Mouse (Mus musculus) G1E (cell line): ENCODE results near the gene Fam20b. TPM values are rescaled to one million over a fixed set of nuclear protein-coding genes. Genes with fewer than 3 reads are reported as not detected.
A peak's percentile ranks its signal among the peaks of the same experiment; 100 is the strongest.

Experiments used
- ATAC-seq: 2 replicates; pipeline ENCODE4 v1.8.0; 2016; ENCODE audit warnings: mild to moderate bottlenecking; ENCODE audit not compliant: insufficient number of reproducible peaks, poor library complexity, low FRiP score, severe bottlenecking; ENCODE audit errors: extremely low read depth
- DNase-seq: peaks from one replicate; pipeline ENCODE4 v3.0.0; 2012; ENCODE audit warnings: low spot score
- H3K27me3 ChIP-seq: 2 replicates; pipeline ENCODE4 v1.6.1; 2012; ENCODE audit warnings: mild to moderate bottlenecking, low read length, inconsistent platforms; ENCODE audit not compliant: insufficient read depth
- H3K36me3 ChIP-seq: replicated peaks from 2 replicates; pipeline ENCODE3; 2012; ENCODE audit warnings: mild to moderate bottlenecking, inconsistent platforms
- H3K4me1 ChIP-seq: 2 replicates; pipeline ENCODE4 v1.6.1; 2012; ENCODE audit warnings: low read depth, low read length, inconsistent platforms, mixed read lengths; ENCODE audit not compliant: insufficient read depth
- H3K4me3 ChIP-seq: 2 replicates; pipeline ENCODE4 v1.5.1; 2012; ENCODE audit warnings: low read depth, mild to moderate bottlenecking, inconsistent platforms, low read length, moderate library complexity, mixed read lengths
- H3K9me3 ChIP-seq: replicated peaks from 2 replicates; pipeline ENCODE4 v1.6.1; 2012; ENCODE audit warnings: inconsistent platforms
- CTCF ChIP-seq: IDR thresholded peaks from 2 replicates; pipeline ENCODE4 v1.5.1; 2012; ENCODE audit warnings: low read depth, low read length, inconsistent platforms, mixed read lengths
- GATA1 ChIP-seq: IDR thresholded peaks from 2 replicates; pipeline ENCODE4 v1.6.1; 2012; ENCODE audit warnings: borderline replicate concordance, low read length, inconsistent platforms, mixed read lengths
- GATA2 ChIP-seq: IDR thresholded peaks from 2 replicates; pipeline ENCODE4 v1.6.1; 2012; ENCODE audit warnings: low read depth, low read length, inconsistent platforms, borderline replicate concordance
- POLR2AphosphoS5 ChIP-seq: IDR thresholded peaks from 2 replicates; pipeline ENCODE4 v1.6.1; 2012; ENCODE audit warnings: low read depth, low read length, inconsistent platforms; ENCODE audit not compliant: insufficient replicate concordance
- TAL1 ChIP-seq: conservative IDR thresholded peaks from 2 replicates; pipeline ENCODE4 v1.6.1; 2012; ENCODE audit warnings: low read depth, low read length, inconsistent platforms, mixed read lengths
- polyA plus RNA-seq: library from polyadenylated mRNA; stranded (reverse); fragments of >175 nt; gene quantifications from 2 replicates; pipeline ENCODE4 v1.2.3, GENCODE M21; 2012
- total RNA-seq, 2 experiments: library from RNA; stranded (forward) in 1 of 2; stranded (reverse) in 1 of 2; fragments of 200-1000 nt in 1 of 2; fragments of >200 nt in 1 of 2; fragmentation: Nextera tagmentation in 1 of 2; gene quantifications; 2 replicates each; pipeline ENCODE4 v1.2.3; 2014 to 2017

Fam20b gene
- total and polyA plus RNA-seq, 3 experiments = 11.8 to 93.5 (median 43.3) TPM

- Histone ChIP-seq H3K4me1 (peaks cover 46% of the 10 kb centered on the region), H3K27me3 (no peaks in the 10 kb centered on the region), H3K9me3 (no peaks in the 10 kb centered on the region), H3K4me3 (no peak overlapping the region), H3K36me3 (no peaks in the 10 kb centered on the region)
- ATAC-seq (no peak), DNase-seq (no peak)
- TF ChIP-seq GATA1 = no peak
- no peak for TF ChIP-seq CTCF
- TF ChIP-seq POLR2AphosphoS5 = no peak
- TF ChIP-seq GATA2 = no peak
- no peak for TF ChIP-seq TAL1
These were observed 30.2 kb upstream of the Fam20b start for GRCm38 (mm10) chr1:156749136-156749535.

- no peaks in the 10 kb centered on the region for H3K9me3 ChIP-seq
- no peak overlapping the region for H3K4me3 ChIP-seq
- DNase-seq (no peak), ATAC-seq (no peak)
- TF ChIP-seq TAL1 (no peak), POLR2AphosphoS5 (no peak), CTCF (no peak), GATA1 (no peak), GATA2 (no peak)
- H3K4me1 ChIP-seq = peaks cover 50% of the 10 kb centered on the region
- H3K36me3 ChIP-seq = no peaks in the 10 kb centered on the region
- no peaks in the 10 kb centered on the region for H3K27me3 ChIP-seq
These were observed 29.6 kb upstream of the Fam20b start for GRCm38 (mm10) chr1:156748435-156749005.

- peak; percentile 63 for DNase-seq
- Histone ChIP-seq H3K27me3 (no peaks in the 10 kb centered on the region), H3K4me3 (peak overlapping the region; percentile 22; the same call in 1 of the 2 replicates), H3K9me3 (no peaks in the 10 kb centered on the region), H3K4me1 (peaks cover 45% of the 10 kb centered on the region), H3K36me3 (no peaks in the 10 kb centered on the region)
- ATAC-seq = peak; percentile 99
- TF ChIP-seq TAL1 (peak; percentile 90), GATA2 (no peak), GATA1 (no peak)
These were observed 26.4 kb upstream of the Fam20b start for GRCm38 (mm10) chr1:156745188-156745810.

GRCm38 (mm10) chr1:156741482-156742411 is 22.9 kb upstream of the Fam20b start:
- TF ChIP-seq CTCF (peak; percentile 97), GATA2 (no peak)
- H3K4me1 ChIP-seq = peaks cover 38% of the 10 kb centered on the region
- peaks cover 4% of the 10 kb centered on the region; the same call in 1 of the 2 replicates for H3K27me3 ChIP-seq
- H3K36me3 ChIP-seq = no peaks in the 10 kb centered on the region
- H3K4me3 ChIP-seq = no peak overlapping the region
- ATAC-seq (no peak), DNase-seq (peak; percentile 63)
- H3K9me3 ChIP-seq = no peaks in the 10 kb centered on the region

GRCm38 (mm10) chr1:156735788-156736187 is 16.9 kb upstream of the Fam20b start:
- no peak for TF ChIP-seq POLR2AphosphoS5
- TF ChIP-seq GATA1 = no peak
- no peak for TF ChIP-seq CTCF
- no peak for TF ChIP-seq TAL1
- Histone ChIP-seq H3K4me1 (peaks cover 29% of the 10 kb centered on the region), H3K4me3 (no peak overlapping the region), H3K27me3 (peaks cover 4% of the 10 kb centered on the region; the same call in 1 of the 2 replicates), H3K36me3 (no peaks in the 10 kb centered on the region), H3K9me3 (no peaks in the 10 kb centered on the region)
- ATAC-seq (peak; percentile 82), DNase-seq (no peak)

GRCm38 (mm10) chr1:156734019-156734418 is 15.1 kb upstream of the Fam20b start:
- H3K4me1 ChIP-seq = peaks cover 29% of the 10 kb centered on the region
- H3K27me3 ChIP-seq = peaks cover 4% of the 10 kb centered on the region
- DNase-seq (peak; percentile 34), ATAC-seq (peak; percentile 70)
- H3K4me3 ChIP-seq = no peak overlapping the region
- TF ChIP-seq GATA2 = no peak
- TF ChIP-seq TAL1 = no peak
- no peak for TF ChIP-seq GATA1
- no peak for TF ChIP-seq CTCF
- TF ChIP-seq POLR2AphosphoS5 = no peak
- H3K9me3 ChIP-seq = no peaks in the 10 kb centered on the region
- H3K36me3 ChIP-seq = no peaks in the 10 kb centered on the region
